Mouse (Mus musculus) liver, adult 2 months (tissue): ENCODE measurements at regions not wholly inside any gene's neighbourhood (a gene's known extent, or its start where the extent isn't known, plus 50 kb on each side); places are given as distances from the start of the nearest gene placed in this dataset.

Experiments used
- CTCF ChIP-seq: fragments of 200-500 bp; IDR thresholded peaks from 2 replicates; pipeline ENCODE4 v1.5.1; 2011; ENCODE audit warnings: low read depth, low read length, control low read depth
- POLR2A ChIP-seq: fragments of 200-500 bp; IDR thresholded peaks from 2 replicates; pipeline ENCODE4 v1.6.1; 2011; ENCODE audit warnings: low read length, control low read depth; ENCODE audit not compliant: insufficient read depth; ENCODE audit errors: extremely low read depth

GRCm38 (mm10) chr10:98648710-98649245 lies 265.4 kb upstream of the Atp2b1 start:
- TF ChIP-seq CTCF (no peak), POLR2A (no peak)
